Mouse (Mus musculus) liver, embryonic 11.5 days (tissue): ENCODE measurements around the gene Pacs2. TPM values are rescaled to one million over a fixed set of nuclear protein-coding genes. Genes with fewer than 3 reads are reported as not detected.

Experiments
- ATAC-seq: fragments of 200-750 bp; cut with Nextera tagmentation; replicated peaks from 2 replicates; pipeline ENCODE4 v1.8.0; 2017; ENCODE audit warnings: moderate number of reproducible peaks, mild to moderate bottlenecking, moderate TSS enrichment, moderate library complexity; ENCODE audit not compliant: low FRiP score
- DNase-seq: peaks from one replicate; pipeline ENCODE4 v3.0.0-alpha.2; 2017; ENCODE audit warnings: low spot score
- H3K27ac ChIP-seq: fragments of 300-500 bp; sonication (generic); 2 replicates; pipeline ENCODE4 v1.5.1; 2014; ENCODE audit warnings: mild to moderate bottlenecking, low read depth, low read length, control low read depth
- H3K27me3 ChIP-seq: fragments of 300-500 bp; sonication (generic); replicated peaks from 2 replicates; pipeline ENCODE4 v1.6.1; 2014; ENCODE audit warnings: low read length, mixed read lengths; ENCODE audit not compliant: control insufficient read depth, insufficient read depth
- H3K36me3 ChIP-seq: fragments of 300-500 bp; sonication (generic); 2 replicates; pipeline ENCODE4 v1.6.1; 2014; ENCODE audit warnings: mild to moderate bottlenecking, low read length, moderate library complexity, mixed read lengths; ENCODE audit not compliant: control insufficient read depth, insufficient read depth
- H3K4me1 ChIP-seq: fragments of 300-500 bp; sonication (generic); replicated peaks from 2 replicates; pipeline ENCODE4 v1.6.1; 2014; ENCODE audit warnings: low read length, mixed read lengths; ENCODE audit not compliant: control insufficient read depth, insufficient read depth
- H3K4me2 ChIP-seq: fragments of 300-500 bp; sonication (generic); 2 replicates; pipeline ENCODE4 v1.6.1; 2014; ENCODE audit warnings: mild to moderate bottlenecking, control low read depth, moderate library complexity
- H3K4me3 ChIP-seq: fragments of 300-500 bp; sonication (generic); 2 replicates; pipeline ENCODE4 v1.5.1; 2014; ENCODE audit warnings: low read depth, low read length, control low read depth
- H3K9ac ChIP-seq: fragments of 300-500 bp; sonication (generic); 2 replicates; pipeline ENCODE4 v1.6.1; 2014; ENCODE audit warnings: low read depth, low read length, control low read depth
- H3K9me3 ChIP-seq: fragments of 300-500 bp; sonication (generic); 2 replicates; pipeline ENCODE4 v1.6.1; 2016; ENCODE audit warnings: low read length, inconsistent platforms, mixed read lengths; ENCODE audit not compliant: control insufficient read depth
- WGBS: fragments of 180-500 bp; shearing (Covaris S2); extraction: QIAGEN DNeasy Blood & Tissue Kit; methylation state at CpG from one replicate; pipeline ENCODE4 v1.1.7; 2014; 5-methylcytosine and 5-hydroxymethylcytosine counted together
- polyA plus RNA-seq: library from polyadenylated mRNA; unstranded; fragments of >200 nt; fragmentation: Nextera tagmentation; extraction: Ambion mirVana; gene quantifications from 2 replicates; pipeline ENCODE4 v1.2.1, GENCODE M21; 2014

Pacs2 gene
- polyA plus RNA-seq = 11.0 and 11.9 TPM in 2 replicates

DNA sequence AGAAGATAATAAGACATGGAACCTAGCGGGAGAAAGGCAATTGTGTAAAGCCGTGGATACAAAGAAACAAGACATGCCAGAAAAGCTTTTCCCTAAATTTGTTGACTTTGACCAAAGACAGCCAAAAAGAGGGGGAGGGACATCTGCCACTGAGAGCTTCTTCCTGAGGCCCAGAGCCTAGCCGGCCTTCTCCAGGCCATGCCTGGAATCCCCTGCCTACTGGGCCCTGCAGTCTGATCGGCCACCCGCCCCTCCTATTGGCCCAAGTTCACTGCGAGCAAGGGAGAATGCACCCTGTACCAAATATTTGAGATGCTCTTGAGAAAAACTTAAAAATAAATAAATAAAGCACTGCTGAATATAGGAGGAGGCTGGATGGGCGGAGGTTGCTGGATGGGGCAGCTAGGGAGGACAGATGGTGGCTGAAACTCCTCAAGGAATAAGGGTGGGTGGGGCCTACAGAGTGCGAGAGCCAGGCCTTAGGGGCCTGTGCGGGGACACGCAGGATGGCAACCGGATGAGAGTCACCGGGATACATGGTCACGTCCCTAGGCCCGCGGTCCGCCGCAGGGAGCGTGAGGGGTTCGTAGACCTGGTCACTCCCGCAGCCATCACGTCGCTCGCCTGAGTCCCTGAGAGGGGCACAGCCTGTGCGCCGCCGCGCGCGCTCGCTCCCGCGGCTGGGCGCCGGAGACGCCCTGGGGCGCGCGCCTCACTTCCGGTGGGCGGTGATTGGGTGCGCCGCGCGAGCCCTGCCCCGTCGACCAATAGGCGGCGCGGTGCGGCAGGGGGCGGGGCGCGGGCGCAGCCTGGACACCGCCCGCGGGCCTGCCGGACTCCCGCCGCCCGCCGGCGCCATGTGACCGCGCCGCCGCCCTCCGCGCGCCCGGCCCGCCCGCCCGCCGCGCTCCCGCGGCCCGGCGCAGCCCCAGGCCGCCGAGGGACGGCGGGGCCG is at the start of gene Pacs2:
Gene Pacs2 (plus strand): TSS at position 905 of the 955 bp plus-strand sequence.
- Histone ChIP-seq H3K9me3 (no peaks in the 10 kb centered on the region), H3K4me1 (peaks cover 23% of the 10 kb centered on the region), H3K36me3 (no peaks in the 10 kb centered on the region), H3K27me3 (no peaks in the 10 kb centered on the region), H3K4me3 (peak within 1 kb of the TSS; percentile 95), H3K27ac (peak within 1 kb of the TSS; percentile 75), H3K4me2 (peak within 1 kb of the TSS; percentile 81), H3K9ac (peak within 1 kb of the TSS; percentile 90)
- DNase-seq (peak; percentile 92), ATAC-seq (peak; percentile 90)
- WGBS = 4% methylated on average over 78 of the region's 85 CpGs

DNA sequence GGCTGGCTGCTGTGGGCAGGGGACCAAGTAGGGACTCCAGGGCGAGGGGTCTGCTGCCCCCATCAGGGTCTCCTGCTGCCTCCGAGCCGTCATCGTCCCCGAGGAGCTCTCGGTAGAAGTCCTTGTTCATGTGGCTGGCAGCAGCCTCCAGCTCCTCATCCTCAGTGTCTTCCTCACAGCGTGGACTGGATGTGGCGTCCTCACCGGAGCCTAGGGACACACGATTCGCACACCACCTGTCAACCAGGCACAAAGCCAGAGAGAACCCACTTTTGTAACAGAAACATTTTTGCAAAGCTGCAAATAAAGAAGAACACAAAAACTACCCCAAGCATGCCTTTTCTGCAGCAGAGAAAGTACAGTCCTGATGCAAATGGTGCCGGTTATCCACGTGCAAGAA is 48.5 kb upstream of the Pacs2 start:
- no peaks in the 10 kb centered on the region for H3K4me1 ChIP-seq
- 96% methylated on average over 13 of the region's 13 CpGs for WGBS
- H3K4me2 ChIP-seq = no peak overlapping the region
- H3K27ac ChIP-seq = no peak overlapping the region
- H3K36me3 ChIP-seq = peaks cover 60% of the 10 kb centered on the region
- ATAC-seq = no peak
- H3K27me3 ChIP-seq = no peaks in the 10 kb centered on the region
- no peak for DNase-seq
- no peak overlapping the region for H3K9ac ChIP-seq
- H3K9me3 ChIP-seq = no peaks in the 10 kb centered on the region
- no peak overlapping the region for H3K4me3 ChIP-seq

DNA sequence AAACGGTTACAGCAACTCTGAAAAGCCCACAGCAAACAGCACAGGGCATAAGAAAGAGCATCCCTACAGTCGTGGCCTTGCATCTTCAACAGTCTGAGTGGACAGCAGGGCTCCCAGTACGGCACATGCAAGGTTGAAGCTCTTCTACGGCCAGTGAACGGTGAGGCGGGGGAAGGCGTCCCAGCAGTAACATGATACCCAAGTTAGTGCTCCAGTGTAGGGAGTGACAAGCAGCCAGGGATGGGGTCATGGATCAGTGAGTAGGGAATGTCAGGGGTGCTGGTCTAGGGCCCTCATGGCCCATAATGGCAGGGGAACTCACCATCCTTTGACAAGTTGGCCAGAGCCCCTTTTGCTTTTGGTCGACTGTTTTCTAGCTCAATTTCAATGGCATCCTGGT is 45.4 kb upstream of the Pacs2 start:
- Histone ChIP-seq H3K27me3 (no peaks in the 10 kb centered on the region), H3K36me3 (peaks cover 57% of the 10 kb centered on the region), H3K4me1 (no peaks in the 10 kb centered on the region), H3K4me3 (no peak overlapping the region), H3K9ac (no peak overlapping the region), H3K4me2 (no peak overlapping the region), H3K27ac (no peak overlapping the region), H3K9me3 (no peaks in the 10 kb centered on the region)
- DNase-seq = no peak
- no peak for ATAC-seq
- 88% methylated on average over 8 of the region's 8 CpGs for WGBS

DNA sequence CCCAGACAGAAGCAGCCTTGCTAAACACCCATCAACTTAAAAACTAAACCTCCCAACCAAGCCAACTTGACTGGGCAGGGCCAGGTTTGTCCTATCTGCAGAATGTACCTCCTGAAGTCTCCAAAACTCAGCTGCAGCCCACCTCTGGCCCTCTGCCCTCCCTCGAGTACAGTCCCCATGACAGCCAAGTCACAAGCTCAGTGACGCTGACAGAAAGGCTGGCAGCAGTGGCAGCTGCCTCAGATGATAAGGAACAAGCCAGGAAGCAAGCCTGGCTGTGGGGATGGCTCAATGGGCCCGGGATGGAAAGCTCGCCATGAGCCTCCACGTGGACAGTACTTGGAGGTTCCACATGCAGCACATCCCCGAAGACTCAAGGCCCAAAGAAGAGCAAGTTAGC is 44.7 kb upstream of the Pacs2 start:
- Histone ChIP-seq H3K4me1 (no peaks in the 10 kb centered on the region), H3K9me3 (no peaks in the 10 kb centered on the region), H3K36me3 (peaks cover 53% of the 10 kb centered on the region), H3K4me2 (no peak overlapping the region), H3K27me3 (no peaks in the 10 kb centered on the region), H3K9ac (no peak overlapping the region), H3K27ac (no peak overlapping the region), H3K4me3 (no peak overlapping the region)
- no peak for ATAC-seq
- WGBS = 63% methylated on average over 6 of the region's 6 CpGs
- DNase-seq = no peak

GRCm38 (mm10) chr12:112974736-112975135 is 39.6 kb upstream of the Pacs2 start:
- DNase-seq = no peak

GRCm38 (mm10) chr12:112976371-112977073 is 37.8 kb upstream of the Pacs2 start, which contains the start of gene Btbd6:
Gene Btbd6 (plus strand): TSS chr12:112976482.
- no peaks in the 10 kb centered on the region for H3K9me3 ChIP-seq
- H3K27ac ChIP-seq = peak within 1 kb of the TSS; percentile 78
- H3K9ac ChIP-seq = peak within 1 kb of the TSS; percentile 86
- under 1% methylated on average over 75 of the region's 80 CpGs for WGBS
- H3K4me1 ChIP-seq = peaks cover 12% of the 10 kb centered on the region
- H3K27me3 ChIP-seq = no peaks in the 10 kb centered on the region
- peaks cover 41% of the 10 kb centered on the region for H3K36me3 ChIP-seq
- peak within 1 kb of the TSS; percentile 98 for H3K4me2 ChIP-seq
- peak; percentile 95 for ATAC-seq
- peak within 1 kb of the TSS; percentile 86 for H3K4me3 ChIP-seq
- DNase-seq = peak; percentile 84

More at GRCm38 (mm10) chr12:112974736-112975135, 39.6 kb upstream of the Pacs2 start:
- Histone ChIP-seq H3K27me3 (no peaks in the 10 kb centered on the region), H3K4me3 (no peak overlapping the region), H3K9ac (no peak overlapping the region), H3K4me2 (no peak overlapping the region), H3K27ac (no peak overlapping the region), H3K9me3 (no peaks in the 10 kb centered on the region), H3K36me3 (peaks cover 36% of the 10 kb centered on the region), H3K4me1 (peaks cover 12% of the 10 kb centered on the region)
- 86% methylated on average over 9 of the region's 9 CpGs for WGBS
- ATAC-seq = no peak

- no peaks in the 10 kb centered on the region for H3K9me3 ChIP-seq
- H3K36me3 ChIP-seq = peaks cover 39% of the 10 kb centered on the region
- H3K27ac ChIP-seq = peak overlapping the region; percentile 78
- peaks cover 12% of the 10 kb centered on the region for H3K4me1 ChIP-seq
- ATAC-seq (no peak), DNase-seq (no peak)
- H3K27me3 ChIP-seq = no peaks in the 10 kb centered on the region
- 52% methylated on average over 12 of the region's 12 CpGs for WGBS
- H3K9ac ChIP-seq = peak overlapping the region; percentile 86
- H3K4me3 ChIP-seq = peak overlapping the region; percentile 86
- H3K4me2 ChIP-seq = peak overlapping the region; percentile 98
Measured at GRCm38 (mm10) chr12:112977156-112977555, 37.2 kb upstream of the Pacs2 start.

GRCm38 (mm10) chr12:112982031-112982430 is 32.3 kb upstream of the Pacs2 start:
- H3K9me3 ChIP-seq = no peaks in the 10 kb centered on the region
- 86% methylated on average over 2 of the region's 2 CpGs for WGBS
- H3K4me2 ChIP-seq = no peak overlapping the region
- no peaks in the 10 kb centered on the region for H3K27me3 ChIP-seq
- no peak overlapping the region for H3K9ac ChIP-seq
- H3K36me3 ChIP-seq = peaks cover 39% of the 10 kb centered on the region
- no peak overlapping the region for H3K4me3 ChIP-seq
- H3K4me1 ChIP-seq = peaks cover 6% of the 10 kb centered on the region
- DNase-seq (no peak), ATAC-seq (no peak)
- no peak overlapping the region for H3K27ac ChIP-seq
